Mouse (Mus musculus) A20 (cell line): Measurements from ENCODE around the gene Ttll5.
A peak's percentile ranks its signal among the peaks of the same experiment; 100 is the strongest.

Source experiments
- DNase-seq: peaks from one replicate; pipeline ENCODE4 v3.0.0-alpha.2; 2011; ENCODE audit warnings: low read depth, low spot score

Gene Ttll5

DNA sequence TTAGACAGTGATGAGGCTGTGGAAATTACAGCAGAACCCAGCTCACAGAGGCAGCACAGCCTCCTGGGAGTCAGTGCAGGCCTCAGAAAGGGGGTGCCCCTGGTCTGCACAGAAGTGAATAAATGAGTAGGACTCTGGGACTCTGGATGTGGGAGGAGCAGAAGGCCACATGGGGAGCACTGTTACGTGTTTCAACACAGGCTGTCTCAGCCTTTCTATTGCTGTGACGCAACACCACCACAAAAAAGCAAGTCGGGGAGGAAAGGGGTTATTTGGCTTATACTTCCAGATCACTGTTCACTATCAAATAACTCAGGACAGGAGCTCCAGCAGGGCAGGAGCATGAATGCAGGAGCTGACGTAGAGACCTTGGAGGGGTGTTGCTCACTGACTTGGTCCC, 271.3 kb downstream of the Ttll5 start:
- DNase-seq, result no peak

DNA sequence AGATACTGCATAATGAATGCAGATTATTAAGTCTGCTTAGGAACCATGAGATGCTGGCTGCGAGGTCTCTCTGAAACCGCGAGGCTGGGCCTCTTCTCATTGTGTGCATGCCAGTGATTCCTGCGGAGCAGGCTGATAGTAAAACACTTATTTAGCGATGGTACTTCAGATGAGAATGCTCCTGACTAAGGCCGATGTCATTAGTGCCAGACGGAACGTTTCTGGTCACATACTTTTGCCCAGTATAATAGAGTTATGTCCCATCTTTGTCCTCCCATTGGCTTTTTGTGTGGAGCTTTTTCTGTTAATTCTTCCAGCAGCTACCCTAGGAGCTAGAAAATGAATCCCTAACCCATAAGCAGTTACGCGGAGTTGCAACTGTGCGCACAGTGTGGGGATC, 273.3 kb downstream of the Ttll5 start:
- no peak for DNase-seq

DNA sequence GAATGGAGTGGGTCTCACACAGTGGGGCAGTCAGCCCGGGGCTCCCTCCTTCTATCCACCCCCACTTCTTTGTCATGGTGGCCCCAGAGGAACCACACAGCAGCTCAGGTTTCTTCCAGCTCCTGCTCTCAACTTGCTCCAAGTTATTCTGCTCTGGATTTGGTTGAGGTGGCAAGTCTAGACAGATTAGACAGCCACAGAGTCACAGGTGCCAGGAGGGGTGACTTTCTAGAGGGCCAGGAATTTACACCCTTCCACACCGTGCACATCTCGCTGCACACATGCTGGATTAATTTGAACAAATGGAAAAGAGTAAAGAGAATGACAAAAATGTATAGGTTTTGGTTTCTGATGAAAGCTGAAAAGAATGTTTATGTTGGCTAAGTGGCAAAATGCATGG, 276.3 kb downstream of the Ttll5 start:
- no peak for DNase-seq

DNA sequence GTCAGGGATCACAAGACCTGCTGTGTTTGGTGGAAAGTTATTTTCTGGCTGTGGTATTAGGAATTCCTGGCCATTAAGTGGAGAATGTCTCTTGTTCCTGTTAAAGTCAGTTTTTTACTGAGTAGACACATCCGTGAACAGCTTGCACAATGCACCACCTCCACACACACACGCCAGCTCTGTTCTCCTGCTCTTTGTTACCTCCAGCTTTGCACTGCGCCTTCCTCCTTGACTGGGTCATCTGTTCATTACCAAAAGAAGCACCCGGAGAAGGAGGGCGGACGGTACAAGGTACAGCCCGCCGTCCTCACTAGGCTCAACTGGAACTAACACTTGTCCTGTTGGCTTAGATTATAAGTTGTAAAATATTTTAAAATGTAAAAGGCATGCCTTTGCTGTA, 278.2 kb downstream of the Ttll5 start:
- DNase-seq, result no peak

DNA sequence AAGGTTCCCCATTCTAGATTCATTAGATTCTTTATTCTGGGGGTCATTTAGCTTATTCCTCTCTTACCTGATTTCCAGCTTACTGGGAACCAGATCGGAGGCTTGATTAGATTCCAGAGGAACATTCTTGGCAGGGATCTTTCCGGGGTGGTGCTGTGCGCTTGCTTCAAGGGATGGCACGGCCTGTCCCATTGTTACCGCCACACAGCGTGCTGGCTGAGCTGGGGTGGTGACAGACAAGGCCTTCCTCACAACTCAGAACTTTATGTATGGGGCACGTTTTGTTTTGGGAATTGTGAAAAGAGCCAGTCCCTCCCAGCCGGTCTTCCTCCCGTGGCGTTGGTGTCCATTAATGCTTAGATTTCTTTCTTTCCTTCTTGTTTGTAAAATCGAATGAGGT, 278.9 kb downstream of the Ttll5 start:
- no peak for DNase-seq

DNA sequence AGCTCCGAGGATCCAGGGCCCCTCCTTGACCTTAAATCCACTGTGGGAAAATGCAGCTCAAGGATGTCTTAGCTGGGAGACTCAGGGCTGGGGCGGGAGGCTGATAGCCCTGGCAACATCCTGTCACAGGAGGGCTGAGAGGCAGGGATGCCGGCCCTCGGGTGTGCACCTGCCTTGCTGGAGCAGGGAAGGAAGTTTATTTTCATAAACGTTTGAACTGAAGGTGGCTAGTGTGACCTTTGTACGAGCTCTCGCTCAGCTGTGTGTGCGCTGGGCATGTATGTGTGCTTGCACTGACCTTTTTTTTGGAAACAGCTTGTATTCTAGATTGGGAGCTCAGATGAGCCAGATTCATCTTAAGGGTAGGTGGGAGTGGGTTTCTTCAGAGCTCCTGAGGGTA, 279.4 kb downstream of the Ttll5 start:
- no peak for DNase-seq

DNA sequence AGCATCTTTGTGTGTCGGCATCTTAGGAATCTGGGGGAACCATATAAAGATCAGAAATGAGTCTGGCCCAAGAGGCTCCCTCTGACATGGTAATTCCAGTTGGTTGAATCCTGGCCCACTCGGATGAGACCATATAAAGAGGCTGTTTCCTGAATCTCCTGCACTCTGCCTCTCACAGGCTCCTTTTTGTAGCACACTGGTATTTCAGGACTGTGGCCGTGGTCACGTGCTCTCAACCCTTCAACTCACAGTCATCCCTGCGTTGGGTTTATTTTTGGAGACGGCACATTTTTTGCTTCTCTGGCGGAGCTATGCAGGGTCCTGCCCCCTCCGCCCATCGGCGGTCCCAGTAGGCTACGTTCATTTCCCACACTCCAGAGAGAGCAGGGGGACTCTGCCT, 279.8 kb downstream of the Ttll5 start:
- DNase-seq, result no peak

DNA sequence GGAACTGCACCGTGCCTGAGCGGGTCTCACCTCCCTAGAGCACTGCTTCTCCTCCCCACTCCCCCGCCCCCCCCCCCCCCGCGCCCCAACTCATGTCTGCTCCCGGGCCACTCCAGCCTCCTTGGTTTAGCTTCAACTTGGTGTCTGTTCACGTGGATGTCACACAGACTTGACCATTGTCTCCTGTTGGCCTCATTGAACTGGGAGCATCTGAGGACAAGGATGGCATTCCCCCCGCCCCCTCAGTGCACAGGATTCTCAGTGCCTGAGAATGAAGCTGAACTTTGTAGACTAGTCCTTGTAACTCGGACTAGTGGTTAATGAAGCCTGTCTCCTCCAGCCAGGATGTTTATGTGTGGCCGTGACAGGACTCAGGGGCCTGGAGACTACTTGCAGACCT, 281.1 kb downstream of the Ttll5 start:
- DNase-seq, result no peak

DNA sequence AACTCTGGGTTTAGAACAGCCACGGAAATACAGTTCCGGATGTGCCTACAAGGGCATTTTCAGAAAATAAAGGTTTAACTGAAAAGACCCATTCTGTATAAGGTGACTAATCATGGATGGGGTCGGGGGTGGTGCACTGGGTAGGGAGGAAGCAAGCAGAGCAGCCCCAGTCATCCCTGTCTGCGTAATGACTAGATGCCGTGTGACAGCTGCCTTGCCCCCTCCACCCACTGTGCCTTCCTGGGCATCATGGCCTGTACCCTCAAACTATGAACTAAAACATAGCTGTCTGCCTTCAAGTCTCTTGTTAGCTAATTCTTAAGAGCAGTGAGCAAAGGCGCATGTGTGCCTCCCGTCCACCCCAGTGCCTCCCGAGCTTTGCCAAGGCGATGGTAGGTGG, 281.6 kb downstream of the Ttll5 start:
- no peak for DNase-seq

DNA sequence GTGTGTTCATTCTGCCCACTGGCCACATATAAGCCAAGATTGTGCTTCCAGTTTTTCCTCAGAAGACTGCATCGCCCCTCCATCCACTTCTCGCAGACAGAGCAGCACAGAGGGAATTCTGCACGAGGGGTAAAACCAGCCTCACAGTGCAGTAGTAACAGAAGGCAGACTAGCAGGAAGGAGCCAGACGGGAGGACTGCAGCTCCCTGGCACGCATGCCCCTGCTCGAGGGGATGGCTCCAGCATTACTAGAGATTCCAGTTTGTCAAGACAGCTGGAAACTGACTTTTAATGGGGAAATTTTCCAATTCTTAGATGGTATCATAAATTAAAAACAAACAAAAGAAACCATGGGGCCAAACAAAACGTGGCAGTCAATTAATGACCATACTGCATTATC, 283.2 kb downstream of the Ttll5 start:
- no peak for DNase-seq

DNA sequence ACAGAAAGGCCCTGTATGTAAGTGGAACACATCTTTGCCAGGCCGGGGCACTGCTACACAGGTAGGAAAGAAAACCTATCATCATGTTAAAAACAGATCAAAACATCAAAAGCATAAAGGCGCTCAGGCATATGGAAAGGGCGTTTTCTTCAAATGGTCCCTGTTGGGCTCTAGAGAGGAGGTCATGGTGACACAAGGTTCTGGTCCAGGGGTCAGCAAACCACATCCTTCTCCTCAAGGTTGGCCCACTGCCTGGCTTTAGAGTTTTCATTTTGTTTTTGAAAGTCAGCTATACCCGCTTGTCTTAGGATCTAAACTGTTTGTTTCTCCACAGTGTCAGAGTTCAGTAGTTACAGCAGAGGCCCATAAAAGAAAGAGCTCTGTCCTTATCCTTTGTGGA, 285.1 kb downstream of the Ttll5 start:
- no peak for DNase-seq

DNA sequence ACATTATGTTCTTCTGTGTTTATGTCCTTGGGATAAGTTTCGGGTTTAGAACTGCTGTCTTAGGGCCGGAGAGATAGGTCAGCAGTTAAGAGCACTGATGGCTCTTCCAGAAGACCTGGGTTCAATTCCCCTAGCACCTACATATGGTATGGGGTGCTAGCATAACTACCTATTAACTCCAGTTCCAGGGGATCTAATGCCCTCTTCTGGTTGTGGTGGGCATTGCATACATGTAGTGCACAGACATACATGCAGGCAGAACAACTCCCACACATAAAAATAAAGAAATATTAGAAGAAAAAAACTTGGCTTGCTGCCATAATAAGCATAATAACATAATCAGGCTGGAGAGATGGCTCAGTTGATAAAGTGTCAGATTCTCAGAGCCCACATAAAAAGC, 286.2 kb downstream of the Ttll5 start:
- peak; percentile 56 for DNase-seq
